Mouse (Mus musculus): ENCODE results near the gene Tmtc1.

The Tmtc1 gene

DNA sequence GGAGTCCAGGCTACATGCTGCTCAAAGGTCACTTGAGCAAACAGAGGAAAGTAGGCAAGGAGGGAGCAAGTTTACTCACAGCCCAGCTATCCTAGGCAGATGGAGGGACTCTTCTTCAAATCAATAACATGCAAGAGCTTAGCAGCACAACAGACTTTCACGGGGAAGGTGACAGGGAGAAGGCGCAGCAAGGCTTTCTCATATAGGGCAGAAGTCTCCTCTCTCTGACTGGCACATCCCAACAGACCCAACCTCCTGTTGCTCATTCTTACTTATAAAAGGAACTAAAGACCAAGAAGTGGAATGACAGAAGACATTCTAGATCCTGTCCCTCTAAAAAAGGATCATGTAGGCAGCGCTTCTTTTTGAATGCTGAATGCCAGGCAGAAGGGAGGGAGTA is 69.2 kb downstream of the Tmtc1 start:
- in situ Hi-C loops (cut with MboI, MseI), result loop anchor here (10.0 kb wide), 1 partner anchor 120 kb away; no protein-coding TSS in a partner anchor

DNA sequence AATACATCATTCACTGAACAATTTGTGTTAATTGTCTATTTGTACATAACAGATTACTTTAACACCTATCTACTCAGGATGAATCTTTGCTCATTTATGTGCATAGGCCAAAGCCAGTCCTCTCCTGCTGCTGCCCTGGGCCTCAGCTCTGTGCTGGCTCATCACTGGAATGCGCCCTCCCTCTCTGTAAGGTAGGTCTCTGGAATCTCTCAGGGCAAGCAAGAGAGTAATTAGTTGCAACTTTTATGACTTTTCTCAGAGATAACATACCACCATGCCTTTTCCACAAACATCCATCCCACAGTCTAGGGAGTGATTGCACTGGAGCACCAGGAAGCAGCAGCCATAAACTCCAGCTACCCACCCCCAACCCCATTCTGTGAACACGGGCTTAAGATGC is 70.7 kb downstream of the Tmtc1 start:
- in situ Hi-C loops (cut with MboI, MseI), result loop anchor here (10.0 kb wide), 1 partner anchor 119 kb away; no protein-coding TSS in a partner anchor

DNA sequence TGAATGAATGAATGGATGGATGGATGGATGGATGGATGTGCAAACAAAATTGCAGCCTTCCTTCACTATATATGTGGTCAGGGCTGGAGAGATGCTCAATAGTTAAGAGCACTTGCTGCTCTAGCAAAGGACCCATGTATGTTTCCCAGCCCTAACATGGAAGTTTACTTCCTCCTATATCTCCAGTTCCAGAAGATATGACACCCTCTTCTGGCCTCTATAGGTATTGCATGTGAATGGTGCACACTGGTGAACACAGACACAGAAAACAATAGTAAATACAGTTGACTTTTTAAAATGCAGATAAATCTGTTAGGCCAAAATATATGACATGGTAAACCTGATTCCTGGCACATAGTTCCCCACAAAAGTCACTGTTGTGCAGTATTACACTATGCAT is 73.0 kb downstream of the Tmtc1 start:
- in situ Hi-C loops (cut with MboI, MseI), result loop anchor here (10.0 kb wide), 1 partner anchor 116 kb away; no protein-coding TSS in a partner anchor

DNA sequence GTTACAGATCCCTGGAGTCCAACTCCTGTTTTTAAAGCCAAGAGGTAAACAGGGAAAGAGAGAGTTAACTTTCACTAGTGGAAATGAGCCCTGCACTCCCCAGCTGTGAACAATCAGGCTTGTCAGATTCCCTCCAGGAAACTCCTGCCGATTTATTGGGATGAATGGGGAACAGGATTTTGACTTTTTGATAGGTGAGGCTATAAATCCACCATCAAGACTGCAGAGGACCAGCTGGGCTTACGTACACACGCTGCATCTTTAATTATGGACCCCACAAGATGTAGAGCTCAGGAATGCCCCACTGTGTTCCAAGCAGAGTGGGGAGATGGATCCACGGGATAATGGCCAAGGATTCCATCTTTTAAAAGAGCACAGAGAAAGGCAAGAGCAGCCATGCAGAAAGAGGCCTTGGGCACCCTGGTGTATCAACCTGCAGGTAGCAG is 77.1 kb downstream of the Tmtc1 start:
- in situ Hi-C loops (cut with MboI, MseI), result no loop called here

DNA sequence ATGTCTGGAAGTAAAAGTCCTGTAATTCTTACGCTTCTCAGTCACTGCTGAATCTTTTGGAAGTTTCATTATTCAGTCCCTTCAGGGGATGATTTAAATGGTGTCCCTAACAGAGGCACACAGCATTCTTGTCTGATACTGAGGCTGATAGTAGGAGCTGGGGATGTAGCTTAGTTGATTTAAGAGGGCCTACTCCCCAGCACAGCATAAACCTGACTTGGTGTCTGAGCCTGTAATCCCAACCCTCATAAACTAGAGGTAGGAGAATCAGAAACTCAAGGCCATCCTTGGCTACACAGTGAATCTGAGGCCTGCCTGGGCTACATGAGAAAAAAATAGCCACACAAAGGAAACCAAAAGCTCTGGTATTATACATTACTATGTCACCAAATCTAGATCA is 77.6 kb downstream of the Tmtc1 start:
- in situ Hi-C loops (cut with MboI, MseI), result no loop called here

DNA sequence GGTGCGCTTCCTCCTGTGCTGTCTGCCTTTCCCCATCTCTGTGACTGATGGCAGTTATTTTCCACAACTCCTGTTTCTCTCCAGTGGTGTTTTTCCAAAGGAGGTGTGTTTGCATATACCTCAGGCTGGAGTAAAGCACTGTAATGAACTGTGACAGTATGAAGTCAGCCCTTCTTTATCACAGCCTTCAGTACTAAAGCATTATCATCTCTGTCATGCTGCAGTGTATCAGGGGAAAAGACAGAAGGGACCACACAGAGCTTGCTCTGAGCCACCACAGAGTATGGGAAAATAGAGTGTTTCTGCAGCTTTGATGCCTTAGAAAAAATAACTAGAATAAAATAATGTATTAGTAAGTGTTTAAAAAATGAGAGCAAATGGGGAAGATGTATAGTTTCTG is 81.0 kb downstream of the Tmtc1 start:
- in situ Hi-C loops (cut with MboI, MseI), result no loop called here

DNA sequence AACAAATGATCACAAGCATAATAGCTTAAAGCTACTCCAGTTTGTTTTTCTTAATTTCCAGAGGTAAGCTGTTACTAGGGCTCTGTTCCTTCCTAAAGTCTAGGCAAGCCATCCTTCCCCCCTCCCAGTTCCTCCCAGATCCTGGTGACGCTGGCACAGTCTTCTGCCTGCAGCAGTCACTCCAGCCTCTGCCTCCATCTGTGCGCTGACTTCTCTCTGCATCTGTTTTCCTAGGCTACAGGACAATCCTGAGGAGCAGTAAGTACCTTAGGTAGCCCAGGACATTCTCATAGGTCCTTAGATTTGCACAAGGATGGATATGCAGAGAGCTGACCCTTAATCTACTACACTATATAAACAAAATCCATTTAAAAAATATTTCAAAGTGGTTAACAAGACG is 81.7 kb downstream of the Tmtc1 start:
- in situ Hi-C loops (cut with MboI, MseI), result no loop called here

DNA sequence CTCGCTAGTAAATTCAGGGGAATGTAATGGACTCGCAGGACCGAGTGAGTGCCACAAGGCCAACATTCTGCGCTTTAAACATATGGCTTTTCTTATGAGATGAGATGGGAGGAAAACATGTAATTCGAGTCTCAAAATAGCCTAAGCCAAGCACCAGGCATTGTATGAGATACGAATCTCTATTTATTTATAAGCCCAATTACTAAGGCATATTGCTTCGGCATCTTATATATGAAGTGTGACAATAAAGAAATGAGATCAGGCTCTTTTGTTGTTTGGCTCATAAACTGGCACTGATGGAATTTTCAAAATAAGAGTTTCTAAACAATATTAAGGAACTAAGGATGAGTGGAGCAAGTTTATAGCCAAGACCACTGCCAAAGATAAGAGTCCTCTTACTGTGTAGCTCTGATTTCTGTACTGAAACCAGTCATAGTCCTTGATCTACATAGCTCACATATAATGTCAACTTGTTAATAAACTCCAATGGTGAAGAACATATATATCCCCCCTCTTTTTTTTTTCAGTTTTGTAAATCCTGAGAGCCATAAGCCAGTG is 84.8 kb downstream of the Tmtc1 start:
- in situ Hi-C loops (cut with MboI, MseI), result no loop called here

DNA sequence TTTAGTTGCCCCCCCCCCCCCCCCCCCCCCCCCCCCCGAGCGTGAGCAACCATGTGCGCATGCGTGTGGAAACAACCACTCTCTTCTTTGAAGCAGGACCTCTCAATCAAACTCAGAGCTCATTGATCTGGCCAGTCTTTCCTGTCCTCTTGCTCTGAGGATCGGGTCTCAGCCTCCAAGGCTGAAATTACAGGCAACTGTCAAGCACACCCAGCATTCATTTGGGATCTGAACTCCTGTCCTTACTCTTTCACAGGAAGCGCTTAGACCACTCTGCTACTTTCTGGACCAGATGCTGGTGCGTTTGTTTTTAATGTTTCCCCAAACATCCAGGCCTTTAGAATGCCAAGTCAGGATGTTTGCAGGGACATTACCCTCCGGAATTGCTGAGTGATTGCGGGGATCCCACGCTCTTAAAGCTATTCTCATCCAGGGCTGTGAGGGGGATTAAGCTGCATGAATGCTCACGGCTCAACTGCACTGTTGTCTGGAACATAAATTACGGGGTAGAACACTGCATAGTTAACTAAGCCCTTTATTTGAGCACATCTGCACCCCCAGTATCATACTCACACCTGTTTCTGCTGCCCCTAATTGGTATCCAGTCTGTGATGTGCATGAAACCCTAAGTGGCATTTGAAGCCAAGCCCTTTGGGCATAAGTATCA is 85.5 kb downstream of the Tmtc1 start:
- in situ Hi-C loops (cut with MboI, MseI), result no loop called here

DNA sequence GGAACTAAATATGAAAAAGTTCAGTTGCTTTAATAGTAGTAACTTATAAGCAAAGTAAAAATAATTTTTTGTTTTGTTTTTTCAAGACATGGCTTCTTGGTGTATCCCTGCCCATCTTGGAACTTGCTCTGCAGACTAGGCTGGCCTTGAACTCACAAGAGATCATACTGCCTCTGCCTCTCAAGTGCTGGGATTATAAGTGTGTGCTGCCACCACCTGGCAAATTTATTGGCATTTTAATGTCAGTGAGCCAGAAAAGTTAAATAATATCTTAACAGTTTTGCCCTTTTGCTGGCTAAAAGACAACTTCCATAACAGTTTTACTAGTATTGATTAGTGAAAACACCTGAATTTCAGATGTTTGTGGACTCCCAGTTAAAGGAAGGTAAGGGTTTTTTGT is 88.0 kb downstream of the Tmtc1 start:
- in situ Hi-C loops (cut with MboI, MseI), result no loop called here

DNA sequence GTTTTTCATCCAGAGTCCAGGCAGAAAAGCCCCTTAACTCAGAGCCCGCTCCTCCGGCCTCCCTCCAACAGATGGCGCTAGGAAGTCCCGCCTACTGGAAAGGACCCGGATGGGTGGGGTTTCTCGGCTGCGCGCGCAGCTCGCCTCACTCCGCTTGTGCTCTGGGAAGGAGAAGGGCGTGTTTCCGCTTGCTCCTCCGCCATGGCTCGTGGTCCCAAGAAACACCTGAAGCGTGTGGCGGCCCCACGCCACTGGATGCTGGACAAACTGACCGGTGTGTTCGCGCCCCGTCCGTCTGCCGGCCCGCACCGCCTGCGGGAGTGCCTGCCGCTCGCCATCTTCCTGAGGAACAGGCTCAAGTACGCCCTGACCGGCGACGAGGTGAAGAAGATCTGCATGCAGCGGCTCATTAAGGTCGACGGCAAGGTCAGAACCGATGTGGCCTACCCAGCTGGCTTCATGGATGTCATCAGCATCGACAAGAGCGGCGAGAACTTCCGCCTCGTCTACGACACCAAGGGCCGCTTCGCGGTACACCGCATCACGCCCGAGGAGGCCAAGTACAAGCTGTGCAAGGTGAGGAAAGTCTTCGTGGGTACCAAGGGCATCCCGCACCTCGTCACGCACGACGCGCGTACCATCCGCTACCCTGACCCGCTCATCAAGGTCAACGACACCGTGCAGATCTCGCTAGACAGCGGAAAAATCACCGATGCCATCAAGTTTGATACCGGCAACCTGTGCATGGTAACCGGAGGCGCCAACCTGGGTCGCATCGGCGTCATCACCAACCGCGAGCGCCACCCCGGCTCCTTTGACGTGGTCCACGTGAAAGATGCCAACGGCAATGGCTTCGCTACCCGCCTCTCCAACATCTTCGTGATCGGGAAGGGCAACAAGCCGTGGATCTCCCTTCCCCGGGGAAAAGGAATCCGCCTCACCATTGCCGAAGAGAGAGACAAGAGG is 89.4 kb downstream of the Tmtc1 start:
- in situ Hi-C loops (cut with MboI, MseI), result no loop called here

DNA sequence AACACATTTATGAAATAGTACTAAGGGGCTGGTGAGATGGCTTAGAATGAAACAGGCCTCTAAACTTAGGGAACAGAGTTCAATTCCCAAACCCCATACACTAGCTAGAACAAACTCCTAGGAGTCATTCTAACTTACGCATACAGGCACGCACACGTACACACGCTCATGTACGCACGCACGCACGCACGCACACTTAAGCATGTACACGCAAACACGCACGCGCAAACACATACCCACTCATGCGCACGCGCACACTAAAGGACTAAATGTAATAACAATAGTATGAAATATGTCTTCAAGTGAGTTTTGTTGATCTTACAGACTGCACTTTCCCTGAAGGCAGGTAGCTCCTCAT is 90.1 kb downstream of the Tmtc1 start:
- in situ Hi-C loops (cut with MboI, MseI), result no loop called here

DNA sequence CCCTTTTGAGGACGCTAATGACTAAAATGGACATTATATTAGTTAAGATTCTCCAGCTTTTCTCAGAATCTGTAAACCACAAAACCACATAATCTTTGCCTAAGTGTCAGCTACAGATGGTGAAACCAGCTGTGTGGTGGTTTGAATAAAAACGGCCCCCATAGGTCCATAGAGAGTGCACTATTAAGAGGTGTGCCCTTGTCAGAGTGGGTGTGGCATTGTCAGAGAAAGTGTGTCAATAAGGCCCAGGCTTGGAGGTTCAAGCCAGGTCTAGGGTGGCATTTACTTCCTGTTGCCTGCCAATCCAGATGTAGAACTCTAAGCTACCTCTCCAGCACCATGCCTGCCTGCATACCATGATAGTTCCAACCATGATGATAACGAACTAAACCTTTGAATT is 99.2 kb downstream of the Tmtc1 start:
- in situ Hi-C loops (cut with MboI, MseI), result no loop called here

DNA sequence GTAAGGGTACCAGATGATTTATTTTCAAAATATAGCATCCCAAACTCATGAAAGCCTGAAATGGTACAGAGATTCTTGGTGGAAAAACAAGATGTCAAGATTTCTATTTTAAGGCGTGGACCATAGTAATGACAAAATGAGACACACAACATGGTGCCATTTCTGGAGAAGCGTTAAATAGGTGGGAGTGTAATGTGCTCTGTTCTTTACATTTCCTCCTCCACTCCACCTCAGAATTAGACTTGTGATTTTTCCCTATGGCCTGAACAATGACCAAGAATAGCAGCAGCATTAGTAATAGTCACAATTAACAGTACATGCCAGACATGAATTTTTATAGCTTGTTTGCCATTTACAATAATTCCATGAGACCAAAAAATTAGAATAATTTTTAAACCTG is 102.0 kb downstream of the Tmtc1 start:
- in situ Hi-C loops (cut with MboI, MseI), result no loop called here

DNA sequence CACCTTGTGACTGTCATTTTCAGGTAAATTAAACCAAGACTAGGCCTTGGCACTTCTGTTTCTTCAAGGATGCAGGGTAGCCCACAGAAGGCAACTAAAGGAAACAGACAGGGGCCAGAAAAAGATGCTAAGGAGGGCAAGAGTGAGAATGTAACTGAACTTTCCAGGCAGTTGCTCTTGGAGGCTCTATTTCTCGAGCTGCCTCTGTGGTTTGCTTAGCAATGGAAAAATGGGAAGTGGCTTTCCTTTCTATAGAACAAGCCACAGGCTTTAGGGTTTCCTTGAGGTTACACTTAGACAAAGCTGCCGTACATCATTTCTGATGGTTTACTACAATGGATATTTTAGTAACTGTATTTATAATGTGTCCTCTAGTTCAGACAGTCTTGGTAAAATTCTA is 102.4 kb downstream of the Tmtc1 start:
- in situ Hi-C loops (cut with MboI, MseI), result no loop called here

DNA sequence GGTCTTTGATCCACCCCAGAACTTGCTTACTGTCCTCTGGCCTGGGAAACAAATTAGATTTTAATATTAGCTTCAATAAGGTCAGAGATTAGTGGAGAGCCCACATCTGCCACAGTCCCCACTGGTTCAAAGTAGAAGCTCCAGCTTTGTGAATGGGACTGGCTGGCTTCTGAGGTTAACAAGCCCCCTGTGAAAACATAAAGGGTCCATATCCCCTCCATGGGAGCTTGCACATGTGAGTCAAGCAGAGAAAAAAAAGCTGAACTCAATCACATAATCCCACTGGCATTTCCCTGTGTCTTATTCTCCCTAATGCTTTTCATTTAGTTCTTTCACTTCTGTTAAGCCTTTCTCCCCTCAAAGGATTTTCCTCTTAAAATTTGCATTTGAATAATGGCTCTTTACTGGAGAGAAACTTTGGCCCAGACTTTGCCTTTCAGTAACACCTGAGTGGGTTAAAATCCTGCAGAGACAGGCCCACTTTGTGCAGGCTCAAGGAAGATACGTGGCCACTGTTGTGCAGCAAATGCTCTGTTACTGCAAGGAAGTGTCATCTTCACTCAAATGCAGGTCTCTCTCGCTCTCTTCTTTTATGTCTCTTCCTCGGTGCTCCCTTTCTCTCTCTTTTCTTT is 105.7 kb downstream of the Tmtc1 start:
- in situ Hi-C loops (cut with MboI, MseI), result no loop called here

DNA sequence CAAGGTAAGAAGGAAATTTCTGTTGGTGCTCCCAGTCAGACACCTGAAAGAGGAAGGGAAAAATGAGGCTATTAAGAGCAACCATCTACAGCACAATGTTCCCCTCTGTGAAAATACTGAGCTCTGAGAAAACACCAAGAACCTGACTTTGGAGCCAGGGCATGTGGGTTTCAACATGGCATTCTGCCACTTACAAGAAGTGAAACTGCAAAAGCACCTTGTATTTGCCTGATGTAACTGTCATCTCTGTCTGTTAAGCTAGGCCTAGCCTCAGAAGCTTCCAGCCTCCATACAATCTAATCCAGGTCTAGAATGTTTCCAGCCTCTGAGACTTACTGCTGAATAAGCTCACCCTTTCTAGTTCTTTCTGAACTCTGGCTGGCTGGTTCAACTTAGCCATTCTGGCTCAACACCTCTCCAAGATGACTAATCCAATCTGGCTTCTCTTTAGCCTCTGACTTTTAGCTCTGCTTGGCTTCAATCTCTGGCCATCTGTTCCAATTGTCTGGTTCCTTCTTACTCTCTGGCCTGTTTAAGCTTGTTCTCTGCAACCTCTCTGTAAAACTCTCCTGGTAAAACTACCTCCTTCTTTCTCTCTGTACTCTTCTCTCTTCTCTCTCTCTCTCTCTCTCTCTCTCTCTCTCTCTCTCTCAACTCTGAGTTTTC is 107.8 kb downstream of the Tmtc1 start:
- in situ Hi-C loops (cut with MboI, MseI), result no loop called here

DNA sequence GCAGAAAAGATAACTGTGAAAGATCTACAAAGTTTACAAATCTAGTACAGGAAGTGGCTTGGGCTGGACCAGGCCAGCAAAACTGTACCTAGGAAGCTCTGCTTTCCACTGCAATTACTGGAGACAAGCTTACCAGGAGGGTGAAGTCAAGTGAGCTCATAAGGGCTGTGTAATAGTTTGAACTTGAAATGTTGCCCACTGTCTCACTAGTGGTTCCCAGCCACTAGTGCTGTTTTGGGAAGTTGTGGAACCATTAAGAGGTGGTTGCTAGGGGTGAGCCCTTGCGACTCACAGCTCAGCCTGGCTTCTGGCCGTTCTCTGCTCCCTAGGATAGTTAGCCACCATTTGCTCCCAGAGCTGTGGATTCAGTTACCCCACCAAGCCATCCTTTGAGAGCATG is 112.3 kb downstream of the Tmtc1 start:
- in situ Hi-C loops (cut with MboI, MseI), result no loop called here

DNA sequence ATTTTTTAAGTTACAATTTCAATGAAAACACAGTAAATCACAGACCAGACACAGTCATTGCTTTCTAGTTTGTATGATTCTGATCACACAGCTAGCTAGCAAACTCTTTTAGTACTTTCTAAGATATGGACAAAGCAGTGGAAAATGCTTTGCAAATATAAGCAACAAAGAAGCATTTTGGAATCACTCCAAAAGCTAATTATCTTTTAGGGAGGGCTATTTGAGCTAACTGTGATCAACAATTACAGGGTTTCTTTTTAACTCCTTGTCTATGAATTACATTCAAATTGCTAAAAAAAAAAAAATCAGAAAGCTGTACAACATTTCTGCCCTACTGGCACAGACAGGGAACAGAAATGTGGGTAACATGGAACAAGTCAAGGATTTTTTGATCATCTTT is 114.2 kb downstream of the Tmtc1 start:
- in situ Hi-C loops (cut with MboI, MseI), result no loop called here

DNA sequence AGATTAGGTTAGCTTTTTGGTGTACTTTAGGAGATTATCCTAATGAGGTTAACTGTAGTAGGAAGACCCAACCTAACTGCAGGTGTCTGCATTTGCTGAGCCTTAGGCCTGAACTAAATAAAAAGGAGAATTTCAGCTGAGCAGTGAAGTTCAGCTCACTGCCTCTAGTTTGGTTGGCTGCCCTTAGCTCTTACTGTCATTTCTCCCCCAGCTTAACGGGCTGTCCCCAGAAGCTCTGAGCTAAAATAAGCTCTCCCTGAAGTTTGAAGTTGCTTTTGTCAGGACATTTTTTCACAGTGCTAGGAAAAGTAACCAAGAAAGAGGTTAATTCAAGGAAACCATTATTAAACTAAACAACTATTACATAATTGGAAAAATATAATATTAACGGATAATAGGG is 115.3 kb downstream of the Tmtc1 start:
- in situ Hi-C loops (cut with MboI, MseI), result no loop called here

DNA sequence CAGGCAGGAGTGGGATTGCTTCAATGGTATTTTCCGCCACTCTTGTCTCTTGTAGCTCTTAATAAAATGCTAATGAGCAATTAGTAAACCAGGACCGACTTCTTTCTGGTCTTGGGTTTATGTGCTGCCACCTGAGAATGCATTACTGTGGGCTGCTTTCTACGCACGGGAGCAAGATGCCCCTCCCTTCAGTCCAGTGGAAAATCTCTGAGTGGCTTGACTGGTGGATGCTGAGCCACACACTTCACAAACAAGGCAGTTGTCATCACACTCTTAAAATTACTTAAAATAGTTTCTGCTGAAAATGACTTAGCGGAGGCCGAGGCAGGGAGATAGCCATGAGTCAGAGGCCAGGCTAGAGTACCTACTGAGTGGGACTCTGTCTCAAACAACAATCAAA is 116.1 kb downstream of the Tmtc1 start:
- in situ Hi-C loops (cut with MboI, MseI), result no loop called here

DNA sequence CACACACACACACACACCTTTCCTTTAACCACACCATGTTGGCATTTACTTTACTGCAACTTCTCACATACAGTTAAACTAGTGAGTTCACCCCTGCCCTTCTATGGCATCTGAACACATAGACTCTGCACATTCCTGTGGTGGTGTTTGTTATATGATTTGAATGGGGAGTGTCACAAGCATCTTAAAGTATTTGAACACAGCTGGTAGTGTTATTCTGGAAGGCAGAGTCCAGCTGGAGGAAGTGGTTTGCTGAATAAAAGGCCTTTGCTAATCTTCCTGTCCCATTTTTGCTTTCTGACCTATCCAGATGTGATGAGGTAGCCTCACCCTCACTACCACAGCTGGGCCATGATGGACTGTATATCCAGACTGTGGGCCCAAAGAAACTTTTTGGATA is 125.5 kb downstream of the Tmtc1 start:
- in situ Hi-C loops (cut with MboI, MseI), result no loop called here

Measured in T-helper 1 cell (primary cell).